Mouse (Mus musculus) gastrocnemius, adult 8-10 months (tissue): ENCODE results near the gene Cog4. TPM values are rescaled to one million over a fixed set of nuclear protein-coding genes. Genes with fewer than 3 reads are reported as not detected.

ENCODE experiments used
- DNase-seq, 2 experiments: peaks; one replicate each; pipeline ENCODE4 v3.0.0; 2022; ENCODE audit warnings: low spot score in 2 of 2
- total RNA-seq, 4 experiments: library from RNA; stranded (reverse); gene quantifications; 2 replicates each; pipeline ENCODE4 v1.2.4; 2022

Cog4 gene
- 10 to 100 TPM; 61.0 to 68.2 (median 64.3) TPM for total RNA-seq

GRCm38 (mm10) chr8:110846405-110847170 lies at the start of gene Cog4, which contains the start of gene Sf3b3:
Gene Cog4, plus strand, starts transcription at chr8:110846600.
Gene Sf3b3, minus strand, starts transcription at chr8:110846787.
- peak; percentile 72 to 78 for DNase-seq

- no peak for DNase-seq
Measured at GRCm38 (mm10) chr8:110797086-110797485, 49.3 kb upstream of the Cog4 start.

GRCm38 (mm10) chr8:110802988-110803387 lies 43.4 kb upstream of the Cog4 start:
- DNase-seq: no peak

DNA sequence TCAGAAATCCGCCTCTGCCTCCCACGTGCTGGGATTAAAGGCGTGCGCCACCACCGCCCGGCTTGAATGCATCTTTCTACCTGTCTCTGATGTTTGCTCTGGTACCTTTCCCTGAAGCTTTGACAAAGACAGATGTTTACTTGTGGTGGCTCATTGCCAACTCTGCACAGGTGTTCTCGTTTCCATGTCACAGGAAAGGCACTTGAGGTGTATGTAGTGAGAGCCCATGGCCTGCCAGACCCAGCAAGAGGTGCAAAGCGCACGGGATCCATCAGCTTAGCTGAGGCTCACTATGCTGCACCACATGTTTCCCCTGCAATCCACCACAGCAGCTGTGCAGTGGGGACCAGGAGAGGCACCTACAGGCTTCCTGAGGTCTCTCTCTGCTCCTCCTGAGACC lies 42.5 kb upstream of the Cog4 start:
- DNase-seq: no peak

DNA sequence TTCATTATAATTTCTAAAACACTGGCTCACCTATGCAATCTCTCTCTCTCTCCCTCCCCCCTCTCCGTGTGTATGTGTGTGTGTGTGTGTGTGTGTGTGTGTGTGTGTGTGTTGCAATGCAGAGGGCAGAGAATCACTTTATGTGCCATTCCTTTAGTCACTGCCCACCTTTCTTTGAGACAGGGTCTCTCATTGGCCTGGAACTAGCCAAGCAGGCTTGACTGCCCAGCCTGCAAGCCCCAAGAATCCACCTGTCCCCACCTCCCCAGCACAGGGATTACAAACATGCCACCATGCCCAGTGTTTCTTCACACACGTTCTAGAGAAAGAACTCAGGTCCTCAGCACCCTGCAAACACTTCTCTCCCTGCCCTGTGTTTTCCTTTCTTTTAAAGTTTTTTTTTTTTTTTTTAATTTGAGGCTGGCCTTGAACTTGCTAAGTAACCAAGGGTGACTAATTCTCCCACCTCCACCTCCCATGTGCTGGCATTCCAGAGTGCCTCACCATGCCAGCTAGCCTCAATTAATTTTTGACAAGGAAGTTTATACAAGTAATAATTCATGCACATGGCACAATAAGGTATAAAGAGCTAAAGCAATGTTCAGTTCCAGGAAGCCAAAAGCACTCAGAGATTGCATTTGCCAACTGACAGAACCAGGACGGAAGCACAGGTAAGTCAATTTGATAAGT lies 41.4 kb upstream of the Cog4 start:
- DNase-seq: no peak

GRCm38 (mm10) chr8:110805669-110806068 lies 40.7 kb upstream of the Cog4 start, which contains the start of gene Il34:
Gene Il34, minus strand, starts transcription at chr8:110805924.
- DNase-seq: no peak

DNA sequence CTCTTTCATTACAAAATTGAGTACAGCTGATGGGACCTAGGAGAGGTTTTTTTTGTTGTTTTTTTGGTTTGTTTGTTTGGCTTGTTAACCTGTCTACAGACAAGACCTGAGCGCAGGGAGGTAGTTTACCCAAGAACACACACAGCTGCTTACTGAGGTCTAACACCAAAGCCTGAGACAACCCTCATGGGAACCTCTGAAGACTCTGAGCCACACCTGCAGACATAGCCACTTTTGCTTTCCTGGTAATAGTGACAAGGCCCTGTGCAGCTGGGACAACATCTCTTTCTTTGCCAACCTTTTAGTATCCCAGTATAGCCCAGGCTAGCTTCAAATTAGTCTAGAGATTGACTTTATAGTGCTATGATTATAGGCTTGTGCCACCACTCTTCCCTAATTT lies 40.3 kb upstream of the Cog4 start:
- DNase-seq: no peak

GRCm38 (mm10) chr8:110808495-110809472 lies 37.6 kb upstream of the Cog4 start:
- no peak for DNase-seq

GRCm38 (mm10) chr8:110809831-110810230 lies 36.6 kb upstream of the Cog4 start:
- no peak for DNase-seq

DNA sequence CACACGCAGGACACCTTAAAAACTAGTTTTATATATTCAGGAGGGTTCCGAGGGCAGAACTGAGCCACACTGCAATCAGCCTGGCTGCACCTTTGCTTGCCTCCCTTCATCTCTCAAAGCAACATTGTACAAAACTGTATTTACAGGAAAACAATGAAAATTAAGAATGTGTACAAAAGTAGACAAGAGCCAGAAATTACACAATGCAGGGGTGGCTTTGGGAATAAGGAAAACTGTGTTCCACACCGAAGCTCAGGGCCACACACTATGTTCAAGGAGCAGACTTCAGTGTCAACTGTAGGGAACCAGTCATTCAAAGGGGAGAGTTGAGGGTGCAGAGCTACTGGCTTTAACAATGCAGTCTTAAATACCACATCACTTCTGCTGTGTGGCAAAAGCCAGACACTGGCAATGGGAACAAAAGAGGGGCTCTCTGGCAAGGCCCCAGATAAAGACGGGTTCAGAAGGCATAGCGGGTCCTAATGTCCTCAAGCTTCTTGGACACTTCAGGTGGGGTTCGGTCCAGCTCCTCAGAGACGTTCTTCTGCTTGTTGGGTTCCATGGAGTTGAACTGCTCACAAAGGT lies 35.8 kb upstream of the Cog4 start:
- DNase-seq: no peak

- DNase-seq: no peak
Measured at GRCm38 (mm10) chr8:110811116-110811515, 35.3 kb upstream of the Cog4 start.

GRCm38 (mm10) chr8:110811793-110812192 lies 34.6 kb upstream of the Cog4 start:
- DNase-seq: no peak

DNA sequence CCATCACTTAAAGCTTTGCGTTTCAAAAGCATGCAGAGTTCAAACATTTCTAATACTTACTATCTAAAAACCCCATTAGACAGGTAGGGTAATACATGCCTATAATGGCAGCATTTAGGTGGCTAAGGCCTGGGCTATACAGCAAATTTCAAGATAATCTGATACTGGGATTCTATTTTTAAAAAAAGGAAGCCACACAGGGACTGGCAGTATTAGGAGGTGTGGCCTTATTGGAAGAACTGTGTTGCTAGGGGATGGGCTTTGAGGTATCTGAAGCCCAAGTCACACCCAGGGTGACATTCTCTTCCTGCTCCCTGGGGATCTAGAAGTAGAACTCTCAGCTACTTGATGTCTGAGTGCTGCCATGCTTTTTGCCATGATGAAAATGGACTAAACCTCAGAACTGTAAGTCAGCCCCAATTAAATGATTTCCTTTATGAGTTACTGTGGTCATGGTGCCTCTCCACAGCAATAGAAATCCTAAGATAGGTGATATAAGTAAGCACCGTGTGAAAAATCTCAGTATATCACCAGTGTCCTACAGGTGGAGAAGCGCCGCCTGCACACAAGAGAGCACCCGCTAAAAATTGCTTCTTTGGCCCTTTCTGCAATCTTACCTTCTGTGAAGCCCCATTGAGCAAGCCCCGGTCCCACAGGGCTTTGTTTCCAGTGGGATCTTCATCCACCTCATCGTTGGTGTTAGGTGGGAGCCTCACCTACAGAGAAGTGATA lies 33.9 kb upstream of the Cog4 start:
- DNase-seq: no peak

DNA sequence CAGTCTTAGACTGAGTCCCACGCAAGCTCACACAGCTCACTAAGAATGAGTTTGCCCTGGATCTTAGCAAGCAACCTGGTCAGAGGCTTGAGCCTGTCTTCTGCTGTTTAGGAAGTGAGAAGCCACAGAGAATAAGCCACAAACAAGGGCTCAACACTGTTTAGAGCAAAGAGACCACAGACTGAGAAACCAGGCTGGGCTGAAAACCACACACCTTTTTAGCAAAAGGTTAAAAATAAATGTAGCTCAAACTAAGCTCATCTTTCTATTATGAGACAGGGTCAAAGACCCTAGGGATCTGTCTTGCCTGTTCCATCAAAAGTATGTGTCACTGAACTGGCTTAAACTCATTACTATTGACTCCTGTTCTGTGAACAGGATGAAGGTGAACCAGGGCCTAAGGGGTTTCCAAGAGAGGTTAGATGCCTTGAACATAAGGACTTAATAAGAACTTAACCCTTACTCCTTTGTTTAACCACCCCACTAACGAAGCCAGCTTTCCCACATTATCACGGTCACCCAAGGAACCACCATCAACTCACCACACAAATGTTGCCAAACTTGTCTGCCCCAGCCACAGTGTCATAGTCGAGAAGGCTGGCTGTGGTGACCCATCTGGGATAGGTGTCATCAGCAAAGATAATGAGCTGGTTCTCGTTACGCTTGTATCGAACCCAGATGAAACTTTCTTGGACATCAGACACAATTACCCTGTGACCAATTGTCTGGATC lies 33.2 kb upstream of the Cog4 start:
- no peak for DNase-seq

- no peak for DNase-seq
Measured at GRCm38 (mm10) chr8:110815308-110815707, 31.1 kb upstream of the Cog4 start.

DNA sequence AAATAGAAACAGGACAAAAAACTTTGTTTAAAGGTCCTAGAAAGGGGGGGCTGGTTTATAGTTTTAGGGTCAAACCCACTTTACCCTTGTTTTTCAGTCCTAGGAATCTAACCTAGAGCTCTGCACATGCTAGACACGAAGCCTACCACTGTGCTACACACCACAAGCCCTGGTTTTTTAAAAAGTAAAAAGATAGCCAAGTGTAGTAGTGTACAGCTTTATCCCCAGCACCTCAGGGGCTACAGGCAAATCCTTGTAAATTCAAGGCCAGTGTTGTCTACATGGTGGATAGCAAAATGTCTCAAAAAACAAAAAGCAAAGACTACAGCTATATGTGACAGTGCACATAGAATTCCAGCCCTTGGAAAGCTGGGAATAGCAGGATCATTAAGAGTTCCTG lies 29.4 kb upstream of the Cog4 start:
- DNase-seq: no peak

DNA sequence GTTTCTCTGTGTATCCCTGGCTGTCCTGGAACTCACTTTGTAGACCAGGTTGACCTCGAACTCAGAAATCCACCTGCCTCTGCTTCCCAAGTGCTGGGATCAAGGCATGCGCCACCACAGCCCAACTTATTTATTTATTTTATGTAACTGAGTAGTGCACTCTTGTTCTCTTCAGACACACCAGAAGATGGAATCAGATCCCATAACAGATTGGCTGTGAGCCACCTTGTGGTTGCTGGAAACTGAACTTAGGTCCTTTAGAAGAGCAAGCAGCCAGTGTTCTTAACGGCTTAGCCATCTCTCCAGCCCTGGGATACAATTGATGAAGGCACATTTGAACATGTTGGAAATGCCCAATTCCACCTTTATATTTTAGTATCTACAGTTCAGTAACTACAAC lies 27.8 kb upstream of the Cog4 start:
- no peak for DNase-seq

- no peak for DNase-seq
Measured at GRCm38 (mm10) chr8:110820257-110820656, 26.1 kb upstream of the Cog4 start.

- DNase-seq: no peak
Measured at GRCm38 (mm10) chr8:110821960-110822359, 24.4 kb upstream of the Cog4 start.

DNA sequence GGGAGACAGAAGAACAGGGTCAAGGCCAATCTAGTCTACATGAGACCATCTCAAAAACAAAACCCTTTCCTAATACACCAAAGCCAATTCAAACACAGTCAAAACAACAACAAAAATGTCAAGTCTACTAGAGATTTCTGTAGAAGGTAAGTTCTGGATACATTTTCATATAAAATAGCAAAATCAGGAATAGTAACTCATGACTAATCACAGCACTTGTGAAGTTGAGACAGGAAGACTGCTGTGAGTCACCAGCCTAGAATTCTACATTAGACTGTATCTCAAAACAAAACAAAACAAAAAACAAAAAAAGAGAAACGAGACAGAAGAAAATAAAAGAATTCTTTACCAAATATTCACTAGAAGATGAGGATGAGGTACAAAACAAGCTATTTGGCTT lies 21.5 kb upstream of the Cog4 start:
- DNase-seq: no peak
